Comparison of ENCODE assay signal across 13 mouse cellular contexts in genomic region chr15:83083530-83083929, GRCm38 (mm10). TPM values are rescaled to one million over a fixed set of nuclear protein-coding genes. Genes with fewer than 3 reads are reported as not detected.
A peak's percentile ranks its signal among the peaks of the same experiment; 100 is the strongest.
DNase-seq lines count a peak whose midpoint lies in the region; ATAC-seq and TF ChIP-seq lines count a peak whose summit lies in the region.
"Had no signal": no experiment of that assay in that cellular context is flagged by ENCODE, and none has a peak within 500 bp of the region (broad histone marks: within the 10 kb centered on the region; RNA-seq: fewer than 3 reads in every experiment).

No protein-coding gene starts in this region.

- DNase-seq in layer of hippocampus, adult 9-11 months: peak; percentile 45
- no peak for DNase-seq in layer of hippocampus, adult 9-10 months (ENCODE audit: low spot score)
- DNase-seq in forebrain, embryonic 14.5 days (ENCODE audit: low spot score): peak; percentile 50
- no peak for DNase-seq in gastrocnemius, adult 18-20 months (ENCODE audit: low spot score)
- no peak for DNase-seq in cerebellum, adult 11 months
- DNase-seq in liver, postnatal 0 days: no peak
- DNase-seq: cerebellum, adult 11-12 months; lung, postnatal 4 days; spleen, adult 18-20 months had no signal

- TF ChIP-seq CTCF in liver, postnatal 0 days (IDR thresholded peaks at IDR 0.05; ENCODE audit: low read depth): no peak

- no peaks in the 10 kb centered on the region for H3K36me3 ChIP-seq in forebrain, embryonic 14.5 days (ENCODE audit: control insufficient read depth, insufficient read depth, low read length)
- no peaks in the 10 kb centered on the region for H3K36me3 ChIP-seq in hindbrain, embryonic 12.5 days
- H3K36me3 ChIP-seq in midbrain, embryonic 16.5 days (ENCODE audit: control insufficient read depth, insufficient read depth, low read length): no peaks in the 10 kb centered on the region
- no peaks in the 10 kb centered on the region for H3K36me3 ChIP-seq in liver, postnatal 0 days (replicated peaks; ENCODE audit: insufficient read depth, low read length)
- H3K36me3 ChIP-seq: liver, embryonic 15.5 days had no signal

- 0 out of 2 replicates have a peak, but pooled peaks cover 5% of the 10 kb centered on the region for H3K4me1 ChIP-seq in forebrain, embryonic 14.5 days (ENCODE audit: control insufficient read depth, insufficient read depth, low read length)
- H3K4me1 ChIP-seq in hindbrain, embryonic 12.5 days: peaks cover 23% of the 10 kb centered on the region
- peaks cover 20% of the 10 kb centered on the region for H3K4me1 ChIP-seq in midbrain, embryonic 16.5 days (ENCODE audit: control insufficient read depth, insufficient read depth, low read length)
- H3K4me1 ChIP-seq in liver, postnatal 0 days (ENCODE audit: insufficient read depth): peaks cover 3% of the 10 kb centered on the region; the same call in 1 of the 2 replicates

- peak overlapping the region; percentile 44; the same call in 1 of the 2 replicates for H3K27ac ChIP-seq in forebrain, embryonic 14.5 days (ENCODE audit: low read depth, low read length)
- H3K27ac ChIP-seq in hindbrain, embryonic 12.5 days: peak overlapping the region; percentile 55
- H3K27ac ChIP-seq in midbrain, embryonic 16.5 days (ENCODE audit: low read length): peak overlapping the region; percentile 78
- no peak overlapping the region for H3K27ac ChIP-seq in liver, postnatal 0 days (ENCODE audit: low read depth)
- H3K27ac ChIP-seq: liver, embryonic 15.5 days; stomach, postnatal 0 days had no signal

- ATAC-seq in forebrain, embryonic 14.5 days: peak; percentile 23; the same call in 1 of the 2 replicates
- 0 out of 2 replicates have a peak, but pooled peaks have one; percentile 26 for ATAC-seq in hindbrain, embryonic 12.5 days (ENCODE audit: low FRiP score)
- peak; percentile 50 for ATAC-seq in midbrain, embryonic 16.5 days
- ATAC-seq in liver, postnatal 0 days: no peak

- TF ChIP-seq EP300 in liver, postnatal 0 days (IDR thresholded peaks at IDR 0.05; ENCODE audit: low read depth): no peak

- 63% methylated on average over 5 of the region's 5 CpGs for WGBS in forebrain, embryonic 14.5 days
- WGBS in hindbrain, embryonic 12.5 days: 67% methylated on average over 5 of the region's 5 CpGs
- 29% methylated on average over 5 of the region's 5 CpGs for WGBS in midbrain, embryonic 16.5 days
- 58% methylated on average over 5 of the region's 5 CpGs for WGBS in liver, postnatal 0 days (ENCODE audit: insufficient replicate concordance)

- no peaks in the 10 kb centered on the region for H3K9me3 ChIP-seq in forebrain, embryonic 14.5 days (replicated peaks; ENCODE audit: control insufficient read depth, low read length)
- H3K9me3 ChIP-seq in hindbrain, embryonic 12.5 days (replicated peaks): no peaks in the 10 kb centered on the region
- no peaks in the 10 kb centered on the region for H3K9me3 ChIP-seq in midbrain, embryonic 16.5 days (replicated peaks; ENCODE audit: control insufficient read depth, low read length, poor library complexity, severe bottlenecking)
- H3K9me3 ChIP-seq in liver, postnatal 0 days (ENCODE audit: low read length): no peaks in the 10 kb centered on the region
- H3K9me3 ChIP-seq: liver, embryonic 15.5 days had no signal

- H3K9ac ChIP-seq in forebrain, embryonic 14.5 days (ENCODE audit: low read length): no peak overlapping the region
- H3K9ac ChIP-seq in hindbrain, embryonic 12.5 days: no peak overlapping the region; the same call in 1 of the 2 replicates
- peak overlapping the region; percentile 45; the same call in 1 of the 2 replicates for H3K9ac ChIP-seq in midbrain, embryonic 16.5 days (ENCODE audit: low read depth, low read length)
- H3K9ac ChIP-seq in liver, postnatal 0 days (replicated peaks): no peak overlapping the region
- H3K9ac ChIP-seq: liver, embryonic 15.5 days had no signal

- no peak overlapping the region for H3K4me3 ChIP-seq in forebrain, embryonic 14.5 days (ENCODE audit: low read depth, low read length)
- no peak overlapping the region for H3K4me3 ChIP-seq in hindbrain, embryonic 12.5 days
- H3K4me3 ChIP-seq in midbrain, embryonic 16.5 days (ENCODE audit: low read depth, low read length): peak overlapping the region; percentile 2; the same call in 1 of the 2 replicates
- H3K4me3 ChIP-seq in liver, postnatal 0 days (ENCODE audit: low read depth, low read length): no peak overlapping the region
- H3K4me3 ChIP-seq: liver, embryonic 15.5 days had no signal

- H3K27me3 ChIP-seq in forebrain, embryonic 14.5 days (replicated peaks; ENCODE audit: control insufficient read depth, insufficient read depth, low read length): no peaks in the 10 kb centered on the region
- H3K27me3 ChIP-seq in hindbrain, embryonic 12.5 days: peaks cover 12% of the 10 kb centered on the region
- no peaks in the 10 kb centered on the region for H3K27me3 ChIP-seq in midbrain, embryonic 16.5 days (ENCODE audit: control insufficient read depth, insufficient read depth, low read depth, low read length)
- H3K27me3 ChIP-seq in liver, postnatal 0 days (ENCODE audit: insufficient read depth, low read length): peaks cover 3% of the 10 kb centered on the region; the same call in 1 of the 2 replicates

- H3K4me2 ChIP-seq in forebrain, embryonic 14.5 days (ENCODE audit: low read length): no peak overlapping the region
- H3K4me2 ChIP-seq in hindbrain, embryonic 12.5 days (replicated peaks): peak overlapping the region; percentile 21
- H3K4me2 ChIP-seq in midbrain, embryonic 16.5 days (ENCODE audit: low read length): peak overlapping the region; percentile 40
- H3K4me2 ChIP-seq in liver, postnatal 0 days (ENCODE audit: low read depth, low read length): no peak overlapping the region
- H3K4me2 ChIP-seq: liver, embryonic 15.5 days had no signal

RNA-seq across cellular contexts. Expression of gene Serhl, which starts 5.8 kb away (rescaled TPM):
- 32.7 and 37.6 TPM in 2 replicates for polyA plus RNA-seq in forebrain, embryonic 14.5 days (2014; fragmentation: Nextera tagmentation; extraction: Ambion mirVana)
- polyA plus RNA-seq in hindbrain, embryonic 12.5 days (2016; fragmentation: Nextera tagmentation; extraction: Ambion mirVana): 44.3 and 46.1 TPM in 2 replicates
- 29.6 and 29.7 TPM in 2 replicates for polyA plus RNA-seq in midbrain, embryonic 16.5 days (2015; fragmentation: Nextera tagmentation; extraction: Ambion mirVana)
- total RNA-seq in gastrocnemius, adult 18-20 months (2021): 10 to 100 TPM; 26.9 to 33.9 TPM
- polyA plus RNA-seq in liver, postnatal 0 days (2015; fragmentation: Nextera tagmentation; extraction: Ambion mirVana): 24.2 and 24.3 TPM in 2 replicates

RNA-seq across cellular contexts. Expression of gene Rrp7a, which starts 39.1 kb away (rescaled TPM):
- 64.2 and 67.3 TPM in 2 replicates for polyA plus RNA-seq in forebrain, embryonic 14.5 days (2014; fragmentation: Nextera tagmentation; extraction: Ambion mirVana)
- 64.5 and 74.1 TPM in 2 replicates for polyA plus RNA-seq in hindbrain, embryonic 12.5 days (2016; fragmentation: Nextera tagmentation; extraction: Ambion mirVana)
- polyA plus RNA-seq in midbrain, embryonic 16.5 days (2015; fragmentation: Nextera tagmentation; extraction: Ambion mirVana): 90.6 and 93.0 TPM in 2 replicates
- 10 to 100 TPM; 37.4 to 46.5 TPM for total RNA-seq in gastrocnemius, adult 18-20 months (2021)
- polyA plus RNA-seq in liver, postnatal 0 days (2015; fragmentation: Nextera tagmentation; extraction: Ambion mirVana): 15.2 and 16.0 TPM in 2 replicates

RNA-seq across cellular contexts. Expression of gene Nfam1, which starts 50.4 kb away (rescaled TPM):
- 1.2 and 2.0 TPM in 2 replicates for polyA plus RNA-seq in forebrain, embryonic 14.5 days (2014; fragmentation: Nextera tagmentation; extraction: Ambion mirVana)
- polyA plus RNA-seq in hindbrain, embryonic 12.5 days (2016; fragmentation: Nextera tagmentation; extraction: Ambion mirVana): 1.9 and 2.2 TPM in 2 replicates
- polyA plus RNA-seq in midbrain, embryonic 16.5 days (2015; fragmentation: Nextera tagmentation; extraction: Ambion mirVana): 2.6 and 3.0 TPM in 2 replicates
- under 1 TPM; 0.66 to 0.78 TPM for total RNA-seq in gastrocnemius, adult 18-20 months (2021)
- polyA plus RNA-seq in liver, postnatal 0 days (2015; fragmentation: Nextera tagmentation; extraction: Ambion mirVana): 9.4 and 10.4 TPM in 2 replicates

Comparison
In these comparisons a context has a peak if more than half of its experiments do, and no peak if none do; other contexts are left out.
1. DNase-seq: peak in layer of hippocampus, adult 9-11 months (single experiment) and forebrain, embryonic 14.5 days (single experiment); none in layer of hippocampus, adult 9-10 months (single experiment), gastrocnemius, adult 18-20 months (single experiment), cerebellum, adult 11 months (single experiment) and liver, postnatal 0 days (single experiment).
2. H3K4me2 ChIP-seq: peak in hindbrain, embryonic 12.5 days (single experiment) and midbrain, embryonic 16.5 days (single experiment); none in forebrain, embryonic 14.5 days (single experiment) and liver, postnatal 0 days (single experiment).